Mouse (Mus musculus): Measurements from ENCODE around the gene Ankrd27. TPM values are rescaled to one million over a fixed set of nuclear protein-coding genes. Genes with fewer than 3 reads are reported as not detected.

Gene Ankrd27
- polyA plus RNA-seq (2017; shearing (Covaris generic)), result 68.3 TPM

GRCm38 (mm10) chr7:35586055-35586905, at the start of gene Ankrd27:
Gene Ankrd27, plus strand, starts transcription at chr7:35586244.

GRCm38 (mm10) chr7:35537562-35537961, 48.5 kb upstream of the Ankrd27 start, which contains the start of gene Tdrd12:
Gene Tdrd12, minus strand, starts transcription at chr7:35537745.

GRCm38 (mm10) chr7:35556205-35556603, 29.8 kb upstream of the Ankrd27 start, which contains the start of gene Nudt19:
Gene Nudt19, minus strand, starts transcription at chr7:35556304.

GRCm38 (mm10) chr7:35585191-35586054, 621 bp upstream of the Ankrd27 start, which contains the start of gene Rgs9bp:
Gene Rgs9bp, minus strand, starts transcription at chr7:35585582.

DNA sequence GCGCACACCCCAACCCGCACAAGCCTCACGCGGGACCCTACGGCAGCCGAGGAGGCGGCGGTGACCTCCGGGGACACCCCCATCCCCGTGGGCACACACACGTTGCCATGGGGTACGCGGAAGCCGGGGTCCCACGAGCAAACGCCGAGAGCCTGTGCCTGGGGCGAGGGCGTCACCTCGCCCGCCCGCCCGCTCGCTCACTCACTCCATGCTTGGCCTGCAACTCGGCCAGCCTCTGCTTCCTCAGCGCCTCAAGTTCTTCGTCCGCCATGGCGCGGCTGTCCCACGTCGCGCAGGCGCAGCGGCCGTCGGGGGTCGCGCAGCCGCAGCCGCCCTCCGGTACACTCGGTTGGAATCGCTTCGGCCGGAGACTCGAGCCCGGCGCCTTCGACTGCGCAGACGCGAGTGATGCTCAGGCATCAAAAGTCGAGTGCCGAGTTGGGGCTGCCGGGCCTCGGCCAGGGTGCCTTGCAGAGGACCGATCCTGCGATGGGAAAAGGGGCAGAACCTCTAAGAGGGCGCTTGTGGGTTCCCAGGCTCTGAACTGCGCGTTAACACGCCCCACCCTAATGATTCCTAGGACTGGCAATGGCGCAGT, 61.2 kb downstream of the Ankrd27 start, which contains the start of gene Pdcd5:
Gene Pdcd5, minus strand, starts transcription at position 421 of the 598 bp plus-strand sequence.

Other genes with a start within 250 kb of the Ankrd27 start
- 33.6 TPM for gene Faap24, start 189.4 kb upstream of the Ankrd27 start, polyA plus RNA-seq (2017; shearing (Covaris generic))
- 15.3 TPM for gene Cep89, start 189.2 kb upstream of the Ankrd27 start, polyA plus RNA-seq (2017; shearing (Covaris generic))
- gene Slc7a9, start 137.4 kb upstream of the Ankrd27 start, polyA plus RNA-seq (2017; shearing (Covaris generic)), result not detected
- 0.27 TPM for gene Tdrd12, start 48.5 kb upstream of the Ankrd27 start, polyA plus RNA-seq (2017; shearing (Covaris generic))
- 41.8 TPM for gene Nudt19, start 29.9 kb upstream of the Ankrd27 start, polyA plus RNA-seq (2017; shearing (Covaris generic))
- not detected for gene Rgs9bp, start 662 bp upstream of the Ankrd27 start, polyA plus RNA-seq (2017; shearing (Covaris generic))
- gene Pdcd5, start 61.3 kb downstream of the Ankrd27 start, polyA plus RNA-seq (2017; shearing (Covaris generic)), result 73.3 TPM
- 62.6 TPM for gene Dpy19l3, start 168.2 kb downstream of the Ankrd27 start, polyA plus RNA-seq (2017; shearing (Covaris generic))
- 23.4 TPM for gene Zfp507, start 216.8 kb downstream of the Ankrd27 start, polyA plus RNA-seq (2017; shearing (Covaris generic))

Measured in CD4-positive, CD25-positive, alpha-beta regulatory T cell, adult 9 weeks (primary cell).